Mouse (Mus musculus) megakaryocyte, embryonic 14.5 days (primary cell): ENCODE results near the gene Prss45.

Experiments
- FLI1 ChIP-seq: IDR thresholded peaks from 2 replicates; pipeline ENCODE4 v1.6.1; 2012; ENCODE audit warnings: low read length, inconsistent platforms, mixed read lengths
- GATA1 ChIP-seq: IDR thresholded peaks from 3 replicates; pipeline ENCODE4 v1.6.1; 2012; ENCODE audit warnings: mixed read lengths, low read length, inconsistent platforms, borderline replicate concordance

- no peak for TF ChIP-seq GATA1
- TF ChIP-seq FLI1: no peak
Measured at GRCm38 (mm10) chr9:110844206-110844605, 9.8 kb downstream of the Prss45 start, which contains the start of gene Prss46.
